Mouse (Mus musculus) midbrain, embryonic 14.5 days (tissue): ENCODE measurements around the gene Mogat2. TPM values are rescaled to one million over a fixed set of nuclear protein-coding genes. Genes with fewer than 3 reads are reported as not detected.

Source experiments
- ATAC-seq: fragments of 200-750 bp; cut with Nextera tagmentation; 2 replicates; pipeline ENCODE4 v1.8.0; 2017; ENCODE audit warnings: moderate number of reproducible peaks, moderate library complexity; ENCODE audit not compliant: low FRiP score, low TSS enrichment
- DNase-seq: peaks from one replicate; pipeline ENCODE4 v3.0.0-alpha.2; 2015
- H3K27ac ChIP-seq: fragments of 300-500 bp; sonication (generic); replicated peaks from 2 replicates; pipeline ENCODE4 v1.5.1; 2014; ENCODE audit warnings: mild to moderate bottlenecking, low read depth, low read length, moderate library complexity
- H3K27me3 ChIP-seq: fragments of 300-500 bp; sonication (generic); 2 replicates; pipeline ENCODE4 v1.6.1; 2014; ENCODE audit warnings: low read length, control low read depth, mixed read lengths; ENCODE audit not compliant: control insufficient read depth, insufficient read depth
- H3K36me3 ChIP-seq: fragments of 300-500 bp; sonication (generic); 2 replicates; pipeline ENCODE4 v1.6.1; 2014; ENCODE audit warnings: low read length, control low read depth; ENCODE audit not compliant: control insufficient read depth, insufficient read depth
- H3K4me1 ChIP-seq: fragments of 300-500 bp; sonication (generic); 2 replicates; pipeline ENCODE4 v1.6.1; 2014; ENCODE audit warnings: mild to moderate bottlenecking, antibody characterized with exemption, low read length, control low read depth; ENCODE audit not compliant: control insufficient read depth, insufficient read depth
- H3K4me2 ChIP-seq: fragments of 300-500 bp; sonication (generic); 2 replicates; pipeline ENCODE4 v1.6.1; 2014; ENCODE audit warnings: mild to moderate bottlenecking, low read length, moderate library complexity
- H3K4me3 ChIP-seq: fragments of 300-500 bp; sonication (generic); replicated peaks from 2 replicates; pipeline ENCODE4 v1.5.1; 2014; ENCODE audit warnings: low read depth, low read length
- H3K9ac ChIP-seq: fragments of 300-500 bp; sonication (generic); replicated peaks from 2 replicates; pipeline ENCODE4 v1.6.1; 2014; ENCODE audit warnings: mild to moderate bottlenecking, low read length, moderate library complexity
- H3K9me3 ChIP-seq: fragments of 300-500 bp; sonication (generic); 2 replicates; pipeline ENCODE4 v1.6.1; 2016; ENCODE audit warnings: low read length, control low read depth, mixed read lengths; ENCODE audit not compliant: control insufficient read depth
- WGBS: fragments of 180-500 bp; shearing (Covaris S2); extraction: QIAGEN DNeasy Blood & Tissue Kit; methylation state at CpG from one replicate; pipeline ENCODE4 v1.1.7; 2014; 5-methylcytosine and 5-hydroxymethylcytosine counted together
- polyA plus RNA-seq: library from polyadenylated mRNA; unstranded; fragments of >200 nt; fragmentation: Nextera tagmentation; extraction: Ambion mirVana; gene quantifications from 2 replicates; pipeline ENCODE4 v1.2.1, GENCODE M21; 2014

Gene Mogat2
- polyA plus RNA-seq: 1.4 and 2.1 TPM in 2 replicates

DNA sequence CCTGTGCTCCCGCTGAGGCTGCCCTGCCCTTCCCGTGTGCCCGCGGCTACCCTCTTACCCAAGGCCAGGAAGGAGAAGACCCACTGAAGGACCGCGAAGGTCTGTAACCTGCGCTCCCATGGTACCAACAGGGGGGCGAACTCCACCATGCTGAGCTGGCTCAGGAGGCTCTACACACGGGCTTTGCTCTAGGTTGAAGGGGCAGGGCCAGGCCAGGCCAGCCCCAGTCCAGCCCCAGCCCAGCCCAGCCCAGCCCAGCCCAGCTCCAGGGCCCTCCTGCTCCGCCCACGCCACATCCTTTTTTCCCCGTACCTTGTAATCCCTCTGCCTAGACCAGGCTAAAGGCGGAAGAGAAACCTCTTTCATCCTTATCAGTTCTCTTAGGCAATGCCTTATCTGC, at the start of gene Mogat2:
TSS of gene Mogat2 (minus strand) at position 203 of the 400 bp plus-strand sequence.
- Histone ChIP-seq H3K27me3 (no peaks in the 10 kb centered on the region), H3K4me3 (no peak within 1 kb of the TSS), H3K9me3 (no peaks in the 10 kb centered on the region), H3K4me1 (peaks cover 7% of the 10 kb centered on the region; the same call in 1 of the 2 replicates), H3K9ac (no peak within 1 kb of the TSS), H3K4me2 (peak within 1 kb of the TSS; percentile 19; the same call in 1 of the 2 replicates), H3K36me3 (no peaks in the 10 kb centered on the region), H3K27ac (no peak within 1 kb of the TSS)
- DNase-seq (no peak), ATAC-seq (no peak)
- 8% methylated on average over 13 of the region's 13 CpGs for whole genome bisulfite sequencing

- H3K9ac ChIP-seq: no peak overlapping the region
- ATAC-seq (peak; percentile 90), DNase-seq (peak; percentile 81)
- H3K27ac ChIP-seq: peak overlapping the region; percentile 32
- H3K4me3 ChIP-seq: no peak overlapping the region
- no peak overlapping the region for H3K4me2 ChIP-seq
- no peaks in the 10 kb centered on the region for H3K27me3 ChIP-seq
- H3K4me1 ChIP-seq: peaks cover 12% of the 10 kb centered on the region; the same call in 1 of the 2 replicates
- peaks cover 6% of the 10 kb centered on the region; the same call in 1 of the 2 replicates for H3K9me3 ChIP-seq
- H3K36me3 ChIP-seq: peaks cover 9% of the 10 kb centered on the region; the same call in 1 of the 2 replicates
- 7% methylated on average over 3 of the region's 3 CpGs for WGBS
Observed at GRCm38 (mm10) chr7:99287287-99287686, 48.9 kb upstream of the Mogat2 start.

DNA sequence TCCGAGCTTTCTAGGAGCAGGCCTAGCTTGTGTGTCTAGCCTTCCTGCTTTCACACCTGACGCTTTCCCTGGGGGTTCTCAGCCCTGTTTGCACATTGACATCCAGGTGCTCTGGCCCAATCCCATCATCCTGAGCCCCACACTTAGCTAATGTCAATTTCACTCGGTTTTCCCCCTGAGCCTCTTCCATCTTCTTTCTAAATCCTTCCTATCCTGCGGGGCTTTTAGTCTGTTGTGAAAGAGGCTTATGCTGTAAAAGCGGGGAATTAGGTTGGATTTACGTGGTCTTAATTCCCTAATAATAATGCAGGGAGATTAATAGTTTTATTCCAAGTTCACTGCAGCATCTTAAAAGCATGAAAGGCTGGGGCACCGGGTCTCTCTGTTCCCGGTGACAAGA, 41.2 kb upstream of the Mogat2 start:
- no peak overlapping the region for H3K27ac ChIP-seq
- ATAC-seq (no peak), DNase-seq (peak; percentile 31)
- H3K4me2 ChIP-seq: no peak overlapping the region
- H3K36me3 ChIP-seq: peaks cover 17% of the 10 kb centered on the region
- no peaks in the 10 kb centered on the region for H3K9me3 ChIP-seq
- H3K4me3 ChIP-seq: no peak overlapping the region
- WGBS: 20% methylated on average over 8 of the region's 8 CpGs
- H3K27me3 ChIP-seq: no peaks in the 10 kb centered on the region
- H3K9ac ChIP-seq: no peak overlapping the region
- H3K4me1 ChIP-seq: peaks cover 27% of the 10 kb centered on the region

GRCm38 (mm10) chr7:99278309-99278708, 39.9 kb upstream of the Mogat2 start:
- 89% methylated on average over 8 of the region's 8 CpGs for WGBS
- ATAC-seq: no peak
- no peak for DNase-seq

GRCm38 (mm10) chr7:99276679-99277078, 38.3 kb upstream of the Mogat2 start:
- Histone ChIP-seq H3K4me3 (no peak overlapping the region), H3K27me3 (no peaks in the 10 kb centered on the region), H3K27ac (no peak overlapping the region), H3K4me1 (peaks cover 54% of the 10 kb centered on the region), H3K9me3 (no peaks in the 10 kb centered on the region), H3K4me2 (no peak overlapping the region), H3K9ac (no peak overlapping the region), H3K36me3 (peaks cover 17% of the 10 kb centered on the region)
- no peak for DNase-seq
- WGBS: 82% methylated on average over 1 of the region's 1 CpGs
- ATAC-seq: no peak

More at GRCm38 (mm10) chr7:99278309-99278708, 39.9 kb upstream of the Mogat2 start:
- no peak overlapping the region for H3K27ac ChIP-seq
- H3K4me1 ChIP-seq: peaks cover 39% of the 10 kb centered on the region
- H3K9ac ChIP-seq: no peak overlapping the region
- H3K36me3 ChIP-seq: peaks cover 17% of the 10 kb centered on the region
- no peak overlapping the region for H3K4me2 ChIP-seq
- H3K4me3 ChIP-seq: no peak overlapping the region
- H3K27me3 ChIP-seq: no peaks in the 10 kb centered on the region
- no peaks in the 10 kb centered on the region for H3K9me3 ChIP-seq

- peak overlapping the region; percentile 35 for H3K4me2 ChIP-seq
- H3K27me3 ChIP-seq: no peaks in the 10 kb centered on the region
- H3K36me3 ChIP-seq: peaks cover 21% of the 10 kb centered on the region
- no peak overlapping the region for H3K4me3 ChIP-seq
- no peak overlapping the region for H3K27ac ChIP-seq
- no peaks in the 10 kb centered on the region for H3K9me3 ChIP-seq
- no peak for ATAC-seq
- no peak overlapping the region for H3K9ac ChIP-seq
- 45% methylated on average over 6 of the region's 6 CpGs for WGBS
- peaks cover 65% of the 10 kb centered on the region for H3K4me1 ChIP-seq
- peak; percentile 34 for DNase-seq
Observed at GRCm38 (mm10) chr7:99275131-99275530, 36.7 kb upstream of the Mogat2 start.

DNA sequence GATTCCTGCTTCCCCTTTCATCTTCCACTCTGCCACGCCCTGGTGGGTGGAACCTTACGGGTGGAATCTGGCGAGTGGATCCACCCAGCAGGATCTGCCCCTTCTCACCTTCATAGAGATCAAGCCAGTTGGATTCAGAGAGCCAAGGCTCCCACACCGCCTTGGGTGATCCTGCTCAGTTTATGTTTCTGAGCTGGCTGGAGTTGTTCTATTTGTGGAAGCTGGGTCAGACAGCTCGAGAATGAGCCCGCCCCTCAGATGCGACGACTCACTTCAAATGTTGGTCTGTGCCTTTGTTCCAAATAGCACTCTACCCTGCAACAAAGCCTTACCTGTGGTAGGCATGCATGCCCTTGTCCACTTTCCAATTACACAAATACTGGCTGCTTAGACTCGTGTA, 33.2 kb upstream of the Mogat2 start:
- H3K9me3 ChIP-seq: no peaks in the 10 kb centered on the region
- peak overlapping the region; percentile 79 for H3K9ac ChIP-seq
- DNase-seq: peak; percentile 33
- peak overlapping the region; percentile 70 for H3K27ac ChIP-seq
- H3K4me1 ChIP-seq: peaks cover 66% of the 10 kb centered on the region
- H3K4me3 ChIP-seq: peak overlapping the region; percentile 84
- peaks cover 12% of the 10 kb centered on the region; the same call in 1 of the 2 replicates for H3K36me3 ChIP-seq
- peak overlapping the region; percentile 97 for H3K4me2 ChIP-seq
- no peaks in the 10 kb centered on the region for H3K27me3 ChIP-seq
- no peak for ATAC-seq
- WGBS: 49% methylated on average over 9 of the region's 9 CpGs

- 0 out of 2 replicates have a peak, but pooled peaks cover 4% of the 10 kb centered on the region for H3K36me3 ChIP-seq
- peak overlapping the region; percentile 97 for H3K4me2 ChIP-seq
- WGBS: 6% methylated on average over 42 of the region's 42 CpGs
- peak overlapping the region; percentile 98; the same call in 1 of the 2 replicates for H3K27ac ChIP-seq
- H3K4me1 ChIP-seq: peaks cover 49% of the 10 kb centered on the region
- H3K27me3 ChIP-seq: no peaks in the 10 kb centered on the region
- ATAC-seq (peak; percentile 22), DNase-seq (peak; percentile 59)
- peak overlapping the region; percentile 84 for H3K4me3 ChIP-seq
- no peaks in the 10 kb centered on the region for H3K9me3 ChIP-seq
- peak overlapping the region; percentile 79 for H3K9ac ChIP-seq
Observed at GRCm38 (mm10) chr7:99268951-99269945, 30.8 kb upstream of the Mogat2 start.
